Mouse (Mus musculus) right cerebral cortex, adult 2 months (tissue): ENCODE data around the gene Tmppe.

Source experiments
- DNase-seq, 2 experiments: peaks; one replicate each; pipeline ENCODE4 v3.0.0; 2021 to 2022; ENCODE audit warnings: low spot score in 2 of 2

The Tmppe gene

DNA sequence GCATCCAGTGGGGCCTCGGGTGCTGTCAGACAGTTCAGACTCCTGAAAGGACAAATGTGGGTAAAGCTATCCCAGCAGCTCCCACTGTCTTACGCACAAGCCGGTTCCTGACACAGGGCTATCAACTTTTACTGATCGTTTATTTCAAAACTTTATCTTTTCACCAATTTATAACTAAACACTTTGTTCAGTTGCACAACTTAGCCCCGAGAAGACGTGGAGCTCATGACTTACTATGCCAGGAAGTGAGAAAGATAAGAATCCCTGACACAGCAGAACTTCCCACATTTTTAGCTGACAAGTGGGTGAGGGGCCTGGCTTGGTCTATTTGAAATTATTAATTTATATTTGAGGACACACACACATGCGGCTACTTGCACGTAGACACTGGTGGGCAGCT, 6.2 kb upstream of the Tmppe start:
- DNase-seq = no peak

DNA sequence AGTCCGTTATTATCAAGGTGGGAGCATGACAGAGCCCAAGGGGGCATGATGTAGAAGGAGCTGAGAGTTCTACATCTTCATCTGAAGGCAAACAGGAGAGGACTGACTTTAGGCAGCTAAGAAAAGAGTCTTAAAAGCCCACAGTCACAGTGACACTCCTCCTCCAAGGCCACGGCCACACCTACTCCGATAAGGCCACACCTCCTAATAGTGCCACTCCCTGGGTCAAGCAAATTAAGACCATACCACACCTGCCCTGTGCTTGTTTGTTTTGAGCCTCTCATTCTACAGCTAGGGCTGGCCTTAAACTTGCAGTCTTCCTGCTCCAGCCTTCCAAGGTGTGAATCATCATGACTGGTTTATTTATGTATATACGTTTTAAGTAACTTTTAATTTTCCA, 5.6 kb upstream of the Tmppe start:
- DNase-seq = no peak

DNA sequence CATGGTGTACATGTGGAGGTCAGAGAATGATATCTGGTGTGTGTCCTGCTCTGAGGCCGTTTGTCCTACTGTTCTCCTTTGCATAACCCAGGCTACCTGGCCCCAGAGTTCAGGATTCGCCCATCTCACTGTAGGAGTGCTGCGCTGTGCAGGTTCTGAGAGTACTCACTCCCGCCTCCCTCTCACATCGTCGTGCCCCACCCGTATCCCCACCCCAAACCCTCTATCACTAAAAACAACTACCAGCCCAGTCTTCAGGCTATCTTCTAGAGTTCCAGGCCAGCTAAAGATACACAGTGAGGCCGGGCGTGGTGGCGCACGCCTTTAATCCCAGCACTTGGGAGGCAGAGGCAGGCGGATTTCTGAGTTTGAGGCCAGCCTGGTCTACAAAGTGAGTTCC, 1.2 kb upstream of the Tmppe start:
- DNase-seq = no peak

- no peak for DNase-seq
Observed at GRCm38 (mm10) chr9:114400588-114400948, 337 bp upstream of the Tmppe start.

DNA sequence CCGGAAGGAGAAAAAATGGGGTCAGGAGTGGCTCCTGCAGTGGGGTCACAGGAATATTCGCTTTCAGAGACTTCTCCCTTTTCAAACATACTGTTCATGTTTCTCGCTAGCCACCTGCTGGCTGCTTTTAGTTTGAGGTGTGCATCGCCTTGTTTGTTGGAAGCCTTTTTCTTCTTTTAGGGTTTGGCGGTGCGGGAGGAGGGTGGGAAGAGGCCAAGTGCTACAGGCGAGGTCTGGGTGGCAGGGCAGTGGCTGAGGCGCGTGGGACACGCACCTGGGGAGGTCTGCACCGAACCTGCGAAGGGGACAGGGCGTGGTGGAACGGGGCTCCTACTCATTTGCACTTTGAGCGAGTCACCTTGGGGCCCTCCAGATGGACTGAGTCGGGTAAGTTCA, 778 bp downstream of the Tmppe start:
- peak in 1 of 2 experiments; percentile 47 for DNase-seq

DNA sequence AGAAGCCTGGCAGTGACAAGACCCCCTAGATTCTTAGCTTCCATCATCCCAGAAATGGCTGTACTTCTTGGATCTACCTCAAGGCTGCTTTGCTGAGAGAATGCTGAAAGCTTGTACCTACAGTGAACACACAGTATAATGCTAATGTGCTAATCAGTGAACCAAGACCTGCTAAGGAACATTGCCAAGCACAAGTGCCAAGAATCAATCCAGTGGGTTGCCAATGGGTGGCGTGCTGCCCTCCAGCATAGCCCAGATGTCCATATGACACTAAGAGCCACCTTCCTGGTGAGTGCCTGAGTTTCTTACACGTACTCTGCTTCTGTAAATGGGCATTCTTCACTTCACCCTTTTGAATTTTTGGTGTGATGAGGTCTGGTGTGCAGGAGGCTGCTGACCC, 6.8 kb downstream of the Tmppe start:
- DNase-seq = no peak

DNA sequence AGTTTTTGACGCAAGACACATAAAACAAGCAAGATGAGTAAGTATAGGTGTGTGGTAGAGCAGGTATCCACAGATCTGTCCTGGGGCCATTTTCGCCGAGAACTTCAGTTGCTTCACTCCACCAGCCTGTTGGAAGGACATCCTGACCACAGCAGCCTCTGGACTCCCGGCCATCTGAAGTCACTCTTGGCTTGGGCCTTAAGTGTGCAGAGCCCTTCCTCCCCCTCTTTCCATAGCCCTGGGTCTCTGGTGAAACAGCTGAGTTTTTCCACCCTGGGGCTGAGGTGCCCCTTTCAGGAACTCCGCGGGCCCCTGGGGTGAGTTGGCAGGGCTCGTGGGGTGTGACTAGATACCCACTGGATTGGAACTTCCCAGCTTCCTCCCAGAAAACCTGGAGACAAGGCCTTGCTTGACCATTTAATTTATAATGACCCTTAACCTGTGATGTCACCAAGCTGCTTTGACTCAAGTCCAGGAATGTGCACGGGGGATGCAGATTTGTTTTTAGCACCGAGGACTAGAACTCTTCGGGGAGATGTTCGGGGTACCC, 9.5 kb downstream of the Tmppe start:
- no peak for DNase-seq

DNA sequence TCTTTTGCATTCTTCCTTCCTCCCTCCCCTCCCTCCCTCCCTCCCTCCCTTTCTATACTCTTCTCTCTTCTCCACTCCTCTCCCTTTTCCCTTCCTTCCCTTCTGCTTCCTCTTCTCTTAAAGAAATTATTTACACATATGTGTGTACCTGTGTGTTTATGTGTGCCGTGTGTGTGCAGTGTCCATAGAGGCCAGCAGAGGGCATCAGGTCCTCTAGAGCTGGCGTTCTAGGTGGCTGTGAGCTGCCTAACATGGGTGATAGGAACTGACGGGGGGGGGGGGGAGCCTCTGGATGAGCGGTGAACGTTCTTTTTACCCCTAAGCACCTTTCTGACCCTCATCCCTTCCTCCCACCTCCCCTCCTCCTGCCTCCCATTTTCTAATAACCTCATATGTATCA, 10.4 kb downstream of the Tmppe start:
- DNase-seq = no peak

GRCm38 (mm10) chr9:114412406-114412805, 11.5 kb downstream of the Tmppe start:
- no peak for DNase-seq

GRCm38 (mm10) chr9:114413866-114414265, 13.0 kb downstream of the Tmppe start:
- no peak for DNase-seq

GRCm38 (mm10) chr9:114415701-114416100, 14.8 kb downstream of the Tmppe start:
- peak; percentile 28 to 55 for DNase-seq

GRCm38 (mm10) chr9:114416646-114417517, 16.0 kb downstream of the Tmppe start:
- DNase-seq = no peak

- peak; percentile 19 to 22 for DNase-seq
Observed at GRCm38 (mm10) chr9:114418187-114418586, 17.3 kb downstream of the Tmppe start.

DNA sequence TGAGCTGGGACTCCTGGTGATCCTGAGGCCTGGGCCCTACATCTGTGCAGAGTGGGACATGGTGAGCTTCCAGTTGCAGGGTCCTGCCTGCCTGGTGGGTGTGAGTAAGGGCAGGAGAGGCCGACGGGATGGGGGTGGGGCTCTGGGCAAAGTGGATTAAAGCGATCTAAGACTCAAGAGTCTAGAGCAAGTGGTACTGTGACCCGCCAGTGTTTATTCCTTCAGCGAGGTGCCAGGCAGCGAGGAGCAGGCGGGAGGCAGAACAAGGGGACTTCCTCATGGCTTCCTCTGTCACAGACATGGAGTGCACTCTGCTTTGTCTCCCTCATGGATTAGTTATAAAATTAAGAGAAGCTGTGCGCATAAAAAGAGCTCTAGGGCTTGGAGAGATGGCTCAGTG, 19.5 kb downstream of the Tmppe start:
- no peak for DNase-seq

- DNase-seq = no peak
Observed at GRCm38 (mm10) chr9:114421045-114421444, 20.1 kb downstream of the Tmppe start.

GRCm38 (mm10) chr9:114421797-114422196, 20.9 kb downstream of the Tmppe start:
- no peak for DNase-seq

DNA sequence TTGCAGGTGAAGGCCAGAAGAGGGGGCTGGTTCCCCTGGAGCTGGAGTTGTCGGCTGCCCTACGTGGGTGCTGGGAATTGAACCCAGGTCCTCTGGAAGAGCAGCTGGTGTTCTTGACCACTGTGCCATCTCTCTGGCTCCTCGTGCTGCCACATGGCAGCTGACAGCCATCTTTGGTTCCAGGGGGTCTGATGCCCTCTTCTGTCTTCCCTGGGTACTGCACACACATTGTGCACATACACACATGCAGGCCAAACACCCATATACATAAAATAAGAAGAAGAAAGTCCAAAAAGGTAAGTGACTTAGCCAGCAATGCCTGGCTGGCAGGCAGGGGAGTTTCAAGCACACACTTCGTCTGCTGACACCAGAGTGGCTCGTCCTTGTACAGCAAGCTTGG, 24.7 kb downstream of the Tmppe start:
- no peak for DNase-seq

DNA sequence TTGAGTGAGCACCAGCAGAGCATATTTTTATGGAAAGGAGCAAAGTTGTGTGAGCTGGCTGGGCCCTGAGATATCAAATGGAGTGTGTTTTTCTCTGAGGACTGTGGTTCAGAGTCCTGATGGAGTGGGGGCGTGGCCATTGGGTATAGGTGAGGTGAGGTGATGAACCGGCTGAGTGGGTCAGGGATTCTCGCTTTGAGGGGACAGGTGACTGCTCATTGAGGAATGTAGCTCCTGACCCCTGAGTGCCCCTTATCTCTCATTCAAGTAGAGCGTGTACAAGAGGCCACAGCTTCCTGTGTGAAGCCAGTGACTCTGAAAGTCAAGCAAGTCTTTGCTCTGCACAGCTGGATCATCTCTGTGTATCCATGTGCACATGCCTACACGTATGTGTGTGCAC, 25.3 kb downstream of the Tmppe start:
- no peak for DNase-seq

GRCm38 (mm10) chr9:114427425-114427824, 26.5 kb downstream of the Tmppe start:
- no peak for DNase-seq

- no peak for DNase-seq
Observed at GRCm38 (mm10) chr9:114428103-114428834, 27.4 kb downstream of the Tmppe start.

DNA sequence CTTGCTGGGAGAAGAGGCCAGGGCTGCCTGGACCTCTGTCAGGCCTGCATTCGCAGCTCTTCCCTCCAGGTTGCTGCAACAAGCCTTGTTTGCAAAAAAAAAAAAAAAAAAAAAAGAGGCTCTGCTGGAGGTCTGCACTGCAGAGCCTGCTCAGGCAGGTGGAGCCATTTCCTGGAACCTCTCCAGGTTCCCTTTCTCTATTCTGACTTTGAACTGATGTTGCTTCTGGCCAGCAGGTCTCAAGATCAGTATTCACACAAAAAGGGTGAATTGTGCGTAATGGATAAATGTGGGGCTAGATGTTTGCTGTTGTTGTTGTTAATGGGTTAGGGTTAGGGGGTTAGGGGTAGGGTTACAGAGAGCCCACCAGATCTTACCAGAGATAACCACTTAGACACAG, 34.8 kb downstream of the Tmppe start:
- no peak for DNase-seq

GRCm38 (mm10) chr9:114440548-114440947, 39.6 kb downstream of the Tmppe start:
- no peak for DNase-seq

- DNase-seq = no peak
Observed at GRCm38 (mm10) chr9:114442225-114442624, 41.3 kb downstream of the Tmppe start.
